Mouse (Mus musculus) CH12.LX (cell line): ENCODE data around the gene Arid4a. TPM values are rescaled to one million over a fixed set of nuclear protein-coding genes. Genes with fewer than 3 reads are reported as not detected.

ENCODE experiments used
- DNase-seq: peaks from one replicate; pipeline ENCODE4 v3.0.0-alpha.2; 2013; ENCODE audit errors: extremely low read depth
- H3K27ac ChIP-seq: 2 replicates; pipeline ENCODE4 v1.5.1; 2012; ENCODE audit warnings: low read depth, mild to moderate bottlenecking, control low read depth, moderate library complexity; ENCODE audit not compliant: insufficient read depth
- H3K27me3 ChIP-seq: replicated peaks from 2 replicates; pipeline ENCODE3; 2012; ENCODE audit warnings: inconsistent platforms
- H3K36me3 ChIP-seq, 2 experiments: replicated peaks in 1 of 2; 2 replicates each; pipeline versions ENCODE3 to v1.6.1; 2012; ENCODE audit warnings: inconsistent platforms in 1 of 2, low read length in 1 of 2, mild to moderate bottlenecking in 1 of 2, mixed read lengths in 1 of 2, moderate library complexity in 1 of 2; ENCODE audit not compliant: control insufficient read depth in 1 of 2, insufficient read depth in 1 of 2
- H3K4me1 ChIP-seq, 2 experiments: 2 replicates each; pipeline ENCODE4 v1.6.1; 2012; ENCODE audit warnings: inconsistent platforms in 1 of 2, moderate library complexity in 1 of 2; ENCODE audit not compliant: insufficient read depth in 2 of 2, control insufficient read depth in 1 of 2
- H3K4me2 ChIP-seq: 2 replicates; pipeline ENCODE4 v1.6.1; 2012; ENCODE audit warnings: low read depth, mild to moderate bottlenecking, control low read depth; ENCODE audit not compliant: poor library complexity, insufficient read depth, severe bottlenecking
- H3K4me3 ChIP-seq, 3 experiments: fragments of 150-350 bp in 1 of 3; sonication (generic) in 1 of 3; replicated peaks in 1 of 3; 2 replicates each; pipeline versions ENCODE3 to v1.5.1; 2011 to 2012; ENCODE audit warnings: low read depth in 2 of 3, low read length in 2 of 3, mild to moderate bottlenecking in 2 of 3, moderate library complexity in 2 of 3, control low read depth in 1 of 3, improper control_type of control experiment in 1 of 3, inconsistent platforms in 1 of 3, mixed read lengths in 1 of 3; ENCODE audit not compliant: poor library complexity in 1 of 3
- H3K79me2 ChIP-seq: replicated peaks from 2 replicates; pipeline ENCODE4 v1.6.1; 2012; ENCODE audit warnings: mild to moderate bottlenecking, moderate library complexity; ENCODE audit not compliant: control insufficient read depth, poor library complexity, insufficient read depth, severe bottlenecking; ENCODE audit errors: extremely low read depth
- H3K9ac ChIP-seq: 2 replicates; pipeline ENCODE4 v1.6.1; 2012; ENCODE audit warnings: low read depth, mild to moderate bottlenecking, control low read depth, moderate library complexity; ENCODE audit not compliant: insufficient read depth
- H3K9me3 ChIP-seq: replicated peaks from 2 replicates; pipeline ENCODE3; 2012; ENCODE audit warnings: low read length, inconsistent platforms, mixed read lengths
- E2F4 ChIP-seq: IDR thresholded peaks from 2 replicates; pipeline ENCODE4 v1.6.1; 2011; ENCODE audit warnings: low read depth, low read length, improper control_type of control experiment; ENCODE audit not compliant: insufficient replicate concordance
- EP300 ChIP-seq: IDR thresholded peaks from 2 replicates; pipeline ENCODE4 v1.6.1; 2011; ENCODE audit warnings: low read length, improper control_type of control experiment
- JUN ChIP-seq: IDR thresholded peaks from 2 replicates; pipeline ENCODE4 v1.6.1; 2011; ENCODE audit warnings: low read depth, mild to moderate bottlenecking, low read length, improper control_type of control experiment, moderate library complexity; ENCODE audit not compliant: insufficient read depth
- MAFK ChIP-seq: IDR thresholded peaks from 2 replicates; pipeline ENCODE4 v1.6.1; 2011; ENCODE audit warnings: low read length, improper control_type of control experiment; ENCODE audit not compliant: insufficient replicate concordance
- MAX ChIP-seq: IDR thresholded peaks from 2 replicates; pipeline ENCODE4 v1.6.1; 2011; ENCODE audit warnings: low read length, improper control_type of control experiment
- MAZ ChIP-seq: IDR thresholded peaks from 2 replicates; pipeline ENCODE4 v1.6.1; 2012; ENCODE audit warnings: low read depth, mild to moderate bottlenecking, inconsistent platforms, low read length, improper control_type of control experiment, moderate library complexity
- MEF2A ChIP-seq: IDR thresholded peaks from 2 replicates; pipeline ENCODE4 v1.6.1; 2014; ENCODE audit warnings: low read depth, mild to moderate bottlenecking, inconsistent platforms, low read length, improper control_type of control experiment, borderline replicate concordance
- MXI1 ChIP-seq: IDR thresholded peaks from 2 replicates; pipeline ENCODE4 v1.6.1; 2011; ENCODE audit warnings: mild to moderate bottlenecking, low read depth, low read length, improper control_type of control experiment
- MYC ChIP-seq: IDR thresholded peaks from 2 replicates; pipeline ENCODE4 v1.6.1; 2011; ENCODE audit warnings: low read depth, mild to moderate bottlenecking, improper control_type of control experiment, low read length
- NELFE ChIP-seq: IDR thresholded peaks from 2 replicates; pipeline ENCODE4 v1.6.1; 2011; ENCODE audit warnings: low read depth, low read length, improper control_type of control experiment
- NRF1 ChIP-seq: IDR thresholded peaks from 2 replicates; pipeline ENCODE4 v1.6.1; 2014; ENCODE audit warnings: low read depth, mild to moderate bottlenecking, inconsistent platforms, low read length, improper control_type of control experiment, moderate library complexity
- POLR2A ChIP-seq: IDR thresholded peaks from 2 replicates; pipeline ENCODE4 v1.6.1; 2011; ENCODE audit warnings: low read depth, mild to moderate bottlenecking, improper control_type of control experiment, low read length
- RAD21 ChIP-seq: IDR thresholded peaks from 2 replicates; pipeline ENCODE4 v1.6.1; 2011; ENCODE audit warnings: low read depth, mild to moderate bottlenecking, low read length, improper control_type of control experiment, moderate library complexity
- RCOR1 ChIP-seq: conservative IDR thresholded peaks from 2 replicates; pipeline ENCODE4 v1.6.1; 2012; ENCODE audit warnings: low read depth, mild to moderate bottlenecking, inconsistent platforms, low read length, improper control_type of control experiment
- SMC3 ChIP-seq: IDR thresholded peaks from 2 replicates; pipeline ENCODE4 v1.6.1; 2011; ENCODE audit warnings: low read depth, low read length, improper control_type of control experiment
- TBP ChIP-seq: conservative IDR thresholded peaks from 2 replicates; pipeline ENCODE4 v1.6.1; 2011; ENCODE audit warnings: low read depth, low read length, improper control_type of control experiment
- TCF12 ChIP-seq: IDR thresholded peaks from 2 replicates; pipeline ENCODE4 v1.6.1; 2014; ENCODE audit warnings: low read depth, mild to moderate bottlenecking, inconsistent platforms, low read length, improper control_type of control experiment
- USF1 ChIP-seq: IDR thresholded peaks from 2 replicates; pipeline ENCODE4 v1.6.1; 2014; ENCODE audit warnings: low read depth, mild to moderate bottlenecking, inconsistent platforms, low read length, improper control_type of control experiment
- USF2 ChIP-seq: conservative IDR thresholded peaks from 2 replicates; pipeline ENCODE4 v1.6.1; 2011; ENCODE audit warnings: low read depth, low read length, improper control_type of control experiment
- ZC3H11A ChIP-seq: IDR thresholded peaks from 2 replicates; pipeline ENCODE4 v1.6.1; 2012; ENCODE audit warnings: low read depth, mild to moderate bottlenecking, inconsistent platforms, low read length, improper control_type of control experiment
- ZKSCAN1 ChIP-seq: IDR thresholded peaks from 2 replicates; pipeline ENCODE4 v1.6.1; 2012; ENCODE audit warnings: low read depth, inconsistent platforms, low read length, improper control_type of control experiment, borderline replicate concordance
- ZMIZ1 ChIP-seq: IDR thresholded peaks from 2 replicates; pipeline ENCODE4 v1.6.1; 2012; ENCODE audit warnings: low read depth, mild to moderate bottlenecking, inconsistent platforms, low read length, improper control_type of control experiment
- dilution Hi-C: fragments of 300-500 bp; cut with MboI; formaldehyde crosslinking; loops from 2 replicates; pipeline ENCODE4 v1.14.3; 2020; ENCODE audit warnings: low sequenced_read_pairs; ENCODE audit not compliant: extremely low pct_unique_long_range_greater_than_20kb, extremely low pct_ligation_motif_present
- in situ Hi-C: fragments of 300-500 bp; cut with MboI; formaldehyde crosslinking; loops from 3 replicates; pipeline ENCODE4 v1.14.3; 2019; ENCODE audit warnings: low sequenced_read_pairs, low pct_ligation_motif_present, low pct_unique_long_range_greater_than_20kb, mixed read lengths
- polyA plus RNA-seq: library from polyadenylated mRNA; unstranded; fragments of >175 nt; gene quantifications from 2 replicates; pipeline ENCODE4 v1.2.1, GENCODE M21; 2012; ENCODE audit warnings: low read depth; ENCODE audit not compliant: insufficient read length
- total RNA-seq, 2 experiments: library from RNA; depleted of rRNA; stranded (reverse); fragments of 300-350 nt in 1 of 2; fragments of >200 nt in 1 of 2; gene quantifications; 2 replicates each; pipeline ENCODE4 v1.2.3; 2012 to 2014

Arid4a gene
- total and polyA plus RNA-seq, 3 experiments, result 8.0 to 20.8 (median 9.7) TPM

DNA sequence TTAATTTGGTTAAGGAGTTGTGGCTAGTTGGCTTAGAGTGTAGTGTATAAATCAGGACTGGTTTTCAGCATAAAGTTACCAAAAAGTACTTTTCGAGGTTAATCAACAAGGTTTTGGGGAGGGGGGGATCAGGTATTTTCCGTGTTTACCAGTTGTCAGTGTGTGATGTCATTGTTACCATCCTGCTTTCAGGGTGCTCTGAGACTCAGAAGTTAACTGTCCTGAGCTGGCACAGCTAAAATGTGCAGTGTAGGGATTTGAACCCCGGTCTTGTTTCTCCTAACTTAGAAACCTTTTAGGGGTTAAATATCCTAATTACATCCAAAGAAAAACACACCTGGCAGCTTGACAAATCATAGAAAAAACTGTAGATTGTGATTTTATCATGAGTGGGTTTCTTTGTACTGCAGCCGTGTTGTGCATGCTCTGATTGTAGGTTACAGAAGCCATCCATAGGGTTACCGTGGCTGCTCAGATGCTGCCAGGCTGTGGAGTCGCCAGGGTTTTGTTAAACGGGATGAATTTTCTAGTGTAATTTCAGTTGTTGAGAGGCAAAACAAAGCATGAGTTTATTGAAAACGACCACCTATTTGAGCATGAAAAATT, 31.8 kb downstream of the Arid4a start:
- in situ Hi-C loops, result loop anchor here (10.0 kb wide), 1 partner anchor 73 kb away; the partner anchor contains the start of gene Psma3
- Histone ChIP-seq H3K27me3 (no peaks in the 10 kb centered on the region), H3K4me1 (peaks cover 0 to 25% of the 10 kb centered on the region in 2 experiments; a peak in 2 of 4 replicates), H3K79me2 (peaks cover 15% of the 10 kb centered on the region), H3K9ac (0 out of 2 replicates have a peak overlapping the region, but pooled peaks have one; percentile 34), H3K27ac (0 out of 2 replicates have a peak overlapping the region, but pooled peaks have one; percentile 70), H3K4me2 (peak overlapping the region; percentile 60), H3K9me3 (no peaks in the 10 kb centered on the region), H3K36me3 (peaks cover 13 to 41% of the 10 kb centered on the region in 2 experiments), H3K4me3 (peak overlapping the region in 1 of 3 experiments; percentile 51)
- TF ChIP-seq NELFE (no peak), TCF12 (no peak), ZMIZ1 (no peak), ZKSCAN1 (no peak), MAZ (no peak), MYC (no peak), JUN (no peak), E2F4 (no peak), USF1 (no peak), SMC3 (no peak), ZC3H11A (no peak), MAFK (no peak), MXI1 (no peak), EP300 (no peak), MAX (no peak), TBP (no peak), MEF2A (no peak), RCOR1 (no peak), RAD21 (no peak)
- dilution Hi-C loops, result no loop called here
- no peak for DNase-seq

DNA sequence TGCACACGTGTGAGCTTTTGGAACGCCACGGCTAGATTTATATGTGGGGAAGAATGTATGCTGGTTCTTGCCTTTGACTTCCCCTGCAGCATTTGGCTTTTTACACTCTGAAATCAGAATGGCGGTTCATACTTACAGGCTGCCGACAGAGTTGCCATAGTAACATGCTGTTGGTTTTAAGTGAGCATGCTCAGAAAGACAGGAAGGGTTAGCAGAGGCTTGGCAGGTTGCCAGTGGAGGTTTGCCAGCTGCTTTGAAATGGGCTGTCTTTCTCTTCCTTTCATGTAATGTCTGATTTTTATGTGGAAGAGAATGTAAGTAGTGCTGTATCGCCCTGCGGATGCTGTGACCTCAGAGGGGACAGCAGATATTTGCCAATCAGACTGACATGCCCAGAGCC, 32.3 kb downstream of the Arid4a start:
- H3K9ac ChIP-seq, result peak overlapping the region; percentile 34; the same call in 1 of the 2 replicates
- peak; percentile 95 for DNase-seq
- in situ Hi-C loops, result loop anchor here (10.0 kb wide), 1 partner anchor 73 kb away; the partner anchor contains the start of gene Psma3
- TF ChIP-seq NRF1 (peak; percentile 76), MXI1 (peak; percentile 72), POLR2A (peak; percentile 27; the same call in 1 of the 2 replicates), USF2 (no peak), TBP (0 out of 2 replicates have a peak, but pooled peaks have one; percentile 23)
- TF ChIP-seq, all 38 proteins: peak for 4
- Histone ChIP-seq H3K79me2 (peaks cover 21% of the 10 kb centered on the region), H3K4me2 (peak overlapping the region; percentile 60), H3K4me1 (peaks cover 0 to 30% of the 10 kb centered on the region in 2 experiments; a peak in 2 of 4 replicates), H3K27ac (peak overlapping the region; percentile 70), H3K27me3 (no peaks in the 10 kb centered on the region), H3K36me3 (peaks cover 13 to 42% of the 10 kb centered on the region in 2 experiments), H3K4me3 (peak overlapping the region; percentile 51 to 64 (median 56)), H3K9me3 (no peaks in the 10 kb centered on the region)
- dilution Hi-C loops, result no loop called here
